Mouse (Mus musculus) cerebral cortex, adult 2 months (tissue): ENCODE measurements around the gene Ntn4.

Experiments
- WGBS: fragments of 180-500 bp; shearing (Covaris S2); methylation state at CpG from one replicate; pipeline ENCODE4 v1.1.7; 2018; 5-methylcytosine and 5-hydroxymethylcytosine counted together

The Ntn4 gene

GRCm38 (mm10) chr10:93783216-93784013 is 142.9 kb downstream of the Ntn4 start:
- 42% methylated on average over 15 of the region's 15 CpGs for WGBS
